Mouse (Mus musculus) forebrain, embryonic 15.5 days (tissue): ENCODE measurements at regions not wholly inside any gene's neighbourhood (a gene's known extent, or its start where the extent isn't known, plus 50 kb on each side); places are given as distances from the start of the nearest gene placed in this dataset.

Experiments used
- ATAC-seq: fragments of 200-750 bp; cut with Nextera tagmentation; replicated peaks from 2 replicates; pipeline ENCODE4 v1.8.0; 2017; ENCODE audit warnings: mild to moderate bottlenecking, moderate TSS enrichment, moderate library complexity
- H3K27ac ChIP-seq: fragments of 300-500 bp; sonication (generic); replicated peaks from 2 replicates; pipeline ENCODE4 v1.5.1; 2015; ENCODE audit warnings: mild to moderate bottlenecking, inconsistent platforms
- H3K27me3 ChIP-seq: fragments of 300-500 bp; sonication (generic); 2 replicates; pipeline ENCODE4 v1.6.1; 2015; ENCODE audit warnings: inconsistent platforms
- H3K36me3 ChIP-seq: fragments of 300-500 bp; sonication (generic); 2 replicates; pipeline ENCODE4 v1.6.1; 2015; ENCODE audit warnings: mild to moderate bottlenecking, inconsistent platforms
- H3K4me1 ChIP-seq: fragments of 300-500 bp; sonication (generic); 2 replicates; pipeline ENCODE4 v1.6.1; 2015; ENCODE audit warnings: inconsistent platforms
- H3K4me2 ChIP-seq: fragments of 300-500 bp; sonication (generic); replicated peaks from 2 replicates; pipeline ENCODE4 v1.6.1; 2015; ENCODE audit warnings: mild to moderate bottlenecking, inconsistent platforms
- H3K4me3 ChIP-seq: fragments of 300-500 bp; sonication (generic); 2 replicates; pipeline ENCODE4 v1.5.1; 2015; ENCODE audit warnings: mild to moderate bottlenecking, inconsistent platforms
- H3K9ac ChIP-seq: fragments of 300-500 bp; sonication (generic); replicated peaks from 2 replicates; pipeline ENCODE4 v1.6.1; 2015; ENCODE audit warnings: mild to moderate bottlenecking, inconsistent platforms
- H3K9me3 ChIP-seq: fragments of 300-500 bp; sonication (generic); 2 replicates; pipeline ENCODE4 v1.6.1; 2016; ENCODE audit warnings: inconsistent platforms
- whole genome bisulfite sequencing: fragments of 180-500 bp; shearing (Covaris S2); methylation state at CpG from one replicate; pipeline ENCODE4 v1.1.7; 2015; ENCODE audit warnings: mixed read lengths; 5-methylcytosine and 5-hydroxymethylcytosine counted together

DNA sequence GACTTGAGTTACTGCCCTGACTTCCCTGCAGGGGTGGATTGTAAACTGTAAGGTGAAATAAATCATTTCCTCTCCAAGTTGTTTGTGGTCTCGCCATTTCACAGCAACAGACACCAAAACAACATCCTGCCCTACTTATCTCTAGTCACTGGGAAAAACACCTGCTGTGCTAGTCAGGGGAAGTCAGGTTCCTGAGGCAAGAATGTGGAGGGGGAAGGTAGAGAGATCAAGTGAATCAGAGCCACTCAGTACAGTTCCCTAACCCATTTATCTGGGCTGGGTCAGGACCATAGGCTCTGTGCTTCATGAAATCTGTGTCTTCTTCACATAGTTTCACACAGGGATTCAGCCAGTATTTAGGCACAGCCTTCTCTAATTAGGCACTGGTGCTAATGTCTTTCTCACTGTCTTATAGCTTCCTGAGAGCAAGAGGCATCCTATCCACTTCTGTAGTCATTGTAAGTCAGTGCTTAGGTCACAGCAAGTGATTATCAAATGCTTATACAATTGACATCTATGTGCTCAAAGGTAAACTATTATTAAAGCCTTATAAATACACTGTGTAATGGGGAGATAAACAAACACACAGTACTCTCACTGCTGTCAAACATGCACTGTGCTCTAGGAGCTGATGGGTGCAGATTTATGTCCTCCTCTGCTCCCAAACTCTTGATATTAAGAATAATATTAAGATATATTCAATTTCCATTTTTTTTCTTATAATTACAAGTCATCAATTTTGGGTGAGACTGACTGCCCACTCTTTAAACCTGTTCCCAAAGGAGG, 487.4 kb upstream of the Marcks start:
- Histone ChIP-seq H3K4me1 (no peaks in the 10 kb centered on the region), H3K4me2 (no peak overlapping the region), H3K9ac (no peak overlapping the region), H3K36me3 (no peaks in the 10 kb centered on the region), H3K4me3 (no peak overlapping the region), H3K27ac (no peak overlapping the region), H3K9me3 (no peaks in the 10 kb centered on the region), H3K27me3 (no peaks in the 10 kb centered on the region)
- ATAC-seq, result no peak
- WGBS, result 63% methylated on average over 1 of the region's 1 CpGs

GRCm38 (mm10) chr10:37623041-37623440, 484.3 kb upstream of the Marcks start:
- no peaks in the 10 kb centered on the region for H3K9me3 ChIP-seq
- no peak overlapping the region for H3K4me3 ChIP-seq
- no peak overlapping the region for H3K4me2 ChIP-seq
- H3K4me1 ChIP-seq, result no peaks in the 10 kb centered on the region
- H3K36me3 ChIP-seq, result no peaks in the 10 kb centered on the region
- no peaks in the 10 kb centered on the region for H3K27me3 ChIP-seq
- ATAC-seq, result no peak
- H3K27ac ChIP-seq, result no peak overlapping the region
- H3K9ac ChIP-seq, result no peak overlapping the region

- Histone ChIP-seq H3K27ac (no peak overlapping the region), H3K4me3 (no peak overlapping the region), H3K9ac (no peak overlapping the region), H3K9me3 (no peaks in the 10 kb centered on the region), H3K4me2 (no peak overlapping the region), H3K36me3 (no peaks in the 10 kb centered on the region), H3K27me3 (no peaks in the 10 kb centered on the region), H3K4me1 (peaks cover 3% of the 10 kb centered on the region; the same call in 1 of the 2 replicates)
- no peak for ATAC-seq
- WGBS, result 93% methylated on average over 1 of the region's 1 CpGs
Observed at GRCm38 (mm10) chr10:37618606-37619005, 479.9 kb upstream of the Marcks start.

- no peaks in the 10 kb centered on the region for H3K27me3 ChIP-seq
- ATAC-seq, result 0 out of 2 replicates have a peak, but pooled peaks have one; percentile 32
- no peaks in the 10 kb centered on the region for H3K9me3 ChIP-seq
- H3K9ac ChIP-seq, result no peak overlapping the region
- no peak overlapping the region for H3K27ac ChIP-seq
- WGBS, result 42% methylated on average over 7 of the region's 7 CpGs
- H3K4me3 ChIP-seq, result no peak overlapping the region
- H3K4me2 ChIP-seq, result no peak overlapping the region
- H3K36me3 ChIP-seq, result no peaks in the 10 kb centered on the region
- peaks cover 3% of the 10 kb centered on the region; the same call in 1 of the 2 replicates for H3K4me1 ChIP-seq
Observed at GRCm38 (mm10) chr10:37617708-37618300, 479.1 kb upstream of the Marcks start.

DNA sequence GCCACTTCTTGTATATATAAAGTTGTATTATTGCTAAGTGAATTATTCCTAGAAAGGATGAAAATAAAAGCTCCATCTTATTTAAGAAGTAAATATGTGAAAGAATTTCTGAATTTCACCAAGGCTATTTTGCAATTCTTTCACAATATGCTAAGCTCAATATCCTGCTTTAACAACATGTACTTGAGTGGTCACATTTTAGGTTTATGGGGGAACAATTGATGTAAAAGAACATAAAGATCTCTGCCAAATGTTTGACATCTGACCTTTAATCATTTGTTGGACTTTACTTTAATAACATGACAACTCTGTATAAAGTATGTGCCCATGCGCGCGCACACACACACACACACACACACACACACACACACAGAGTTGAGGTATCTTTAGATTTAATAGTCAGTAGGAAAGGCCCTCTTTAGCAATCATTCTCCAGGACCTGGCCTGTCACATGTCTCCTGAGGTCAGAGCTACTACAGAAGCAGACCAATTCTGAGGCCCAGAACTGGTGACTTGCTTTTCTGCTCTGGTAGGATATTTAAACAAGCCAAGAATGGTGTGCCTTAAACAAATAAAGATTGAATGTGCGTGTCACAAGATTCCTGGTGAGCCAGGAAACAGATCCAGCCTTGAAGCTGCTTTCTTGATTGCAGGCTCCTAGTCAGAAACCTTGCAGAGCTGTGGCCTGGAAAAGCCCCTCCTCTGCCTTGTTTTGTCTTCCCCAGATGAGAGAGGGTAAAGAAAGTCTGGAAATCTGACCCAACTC, 477.4 kb upstream of the Marcks start:
- Histone ChIP-seq H3K4me3 (no peak overlapping the region), H3K9ac (no peak overlapping the region), H3K27me3 (no peaks in the 10 kb centered on the region), H3K4me2 (no peak overlapping the region), H3K36me3 (no peaks in the 10 kb centered on the region), H3K27ac (no peak overlapping the region), H3K9me3 (no peaks in the 10 kb centered on the region), H3K4me1 (peaks cover 3% of the 10 kb centered on the region; the same call in 1 of the 2 replicates)
- 70% methylated on average over 4 of the region's 4 CpGs for WGBS
- no peak for ATAC-seq

- no peaks in the 10 kb centered on the region for H3K9me3 ChIP-seq
- H3K36me3 ChIP-seq, result no peaks in the 10 kb centered on the region
- H3K9ac ChIP-seq, result no peak overlapping the region
- H3K27me3 ChIP-seq, result no peaks in the 10 kb centered on the region
- no peak overlapping the region for H3K4me2 ChIP-seq
- H3K4me1 ChIP-seq, result peaks cover 3% of the 10 kb centered on the region; the same call in 1 of the 2 replicates
- no peak overlapping the region for H3K4me3 ChIP-seq
- WGBS, result 73% methylated on average over 1 of the region's 1 CpGs
- ATAC-seq, result no peak
- H3K27ac ChIP-seq, result no peak overlapping the region
Observed at GRCm38 (mm10) chr10:37613936-37614335, 475.2 kb upstream of the Marcks start.

DNA sequence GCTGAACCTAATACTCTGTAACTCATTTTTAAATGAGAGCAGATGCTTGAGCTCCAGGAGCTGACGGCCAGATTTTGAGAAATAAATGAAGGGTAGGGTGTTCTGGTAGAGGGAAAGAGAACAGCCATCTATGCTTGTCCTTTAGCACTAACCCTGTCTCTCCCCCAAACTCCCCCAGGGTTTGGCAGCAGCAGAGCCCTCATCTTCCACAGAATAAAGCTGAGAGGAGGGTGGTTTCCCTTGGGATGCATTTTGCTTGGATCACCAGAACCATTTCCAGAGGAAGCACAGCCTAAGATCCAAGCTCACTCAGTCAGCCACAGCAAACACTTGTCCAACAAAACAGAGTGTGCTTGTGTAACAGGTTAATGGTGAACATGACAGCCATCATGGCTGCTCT, 464.8 kb upstream of the Marcks start:
- Histone ChIP-seq H3K4me1 (no peaks in the 10 kb centered on the region), H3K27me3 (no peaks in the 10 kb centered on the region), H3K9ac (no peak overlapping the region), H3K27ac (no peak overlapping the region), H3K36me3 (no peaks in the 10 kb centered on the region), H3K4me3 (no peak overlapping the region), H3K4me2 (no peak overlapping the region), H3K9me3 (no peaks in the 10 kb centered on the region)
- 36% methylated on average over 1 of the region's 1 CpGs for WGBS
- ATAC-seq, result no peak

- Histone ChIP-seq H3K9ac (no peak overlapping the region), H3K27me3 (no peaks in the 10 kb centered on the region), H3K27ac (no peak overlapping the region), H3K4me3 (no peak overlapping the region), H3K4me1 (no peaks in the 10 kb centered on the region), H3K9me3 (no peaks in the 10 kb centered on the region), H3K4me2 (no peak overlapping the region), H3K36me3 (no peaks in the 10 kb centered on the region)
- 83% methylated on average over 2 of the region's 2 CpGs for WGBS
- no peak for ATAC-seq
Observed at GRCm38 (mm10) chr10:37602936-37603335, 464.2 kb upstream of the Marcks start.

DNA sequence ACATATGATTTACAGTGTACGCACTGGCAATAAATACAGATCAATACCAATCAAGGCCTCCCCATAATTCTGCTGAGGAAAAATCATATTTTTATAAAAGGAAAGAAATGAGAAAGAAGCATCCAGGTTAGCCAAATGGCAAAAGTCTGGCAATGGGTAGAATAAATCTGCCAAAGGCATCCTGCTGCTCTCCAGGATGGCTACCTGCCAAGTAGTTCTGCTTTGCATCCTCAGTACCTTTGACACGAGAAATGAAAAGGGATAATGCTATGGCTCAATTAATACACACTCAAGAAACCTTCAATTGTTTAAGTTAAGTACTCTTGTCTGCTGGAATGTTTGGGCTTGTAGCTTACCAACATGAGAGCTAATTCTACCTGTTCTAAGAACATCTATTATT, 451.2 kb upstream of the Marcks start:
- no peak for ATAC-seq
- 54% methylated on average over 2 of the region's 2 CpGs for whole genome bisulfite sequencing
- Histone ChIP-seq H3K4me2 (no peak overlapping the region), H3K9me3 (no peaks in the 10 kb centered on the region), H3K4me3 (no peak overlapping the region), H3K36me3 (no peaks in the 10 kb centered on the region), H3K9ac (no peak overlapping the region), H3K27ac (no peak overlapping the region), H3K4me1 (0 out of 2 replicates have a peak, but pooled peaks cover 2% of the 10 kb centered on the region), H3K27me3 (no peaks in the 10 kb centered on the region)

- Histone ChIP-seq H3K9ac (no peak overlapping the region), H3K27ac (no peak overlapping the region), H3K4me3 (no peak overlapping the region), H3K36me3 (no peaks in the 10 kb centered on the region), H3K4me1 (0 out of 2 replicates have a peak, but pooled peaks cover 2% of the 10 kb centered on the region), H3K27me3 (no peaks in the 10 kb centered on the region), H3K4me2 (no peak overlapping the region), H3K9me3 (no peaks in the 10 kb centered on the region)
- 92% methylated on average over 1 of the region's 1 CpGs for WGBS
- ATAC-seq, result no peak
Observed at GRCm38 (mm10) chr10:37589009-37589408, 450.3 kb upstream of the Marcks start.

DNA sequence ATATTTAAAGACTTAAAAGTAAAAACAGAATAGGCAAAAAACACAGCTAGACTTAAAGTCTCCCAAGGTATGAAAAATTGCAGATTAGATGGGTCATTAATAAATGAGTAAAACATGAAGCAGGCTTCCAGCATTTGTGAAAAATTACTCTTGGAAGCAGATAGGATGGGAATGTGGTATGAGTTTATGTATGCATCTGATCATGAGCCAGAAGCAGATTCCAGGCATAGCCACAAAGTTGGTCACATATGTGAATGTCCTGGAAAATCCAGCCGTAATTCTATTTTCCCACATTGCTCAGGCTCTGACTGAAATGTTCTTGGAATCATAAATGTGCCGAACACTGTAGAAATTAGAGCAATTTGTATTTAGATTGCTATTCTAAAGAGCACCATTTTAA, 432.5 kb upstream of the Marcks start:
- no peak overlapping the region for H3K27ac ChIP-seq
- no peaks in the 10 kb centered on the region for H3K9me3 ChIP-seq
- ATAC-seq, result no peak
- no peaks in the 10 kb centered on the region for H3K4me1 ChIP-seq
- H3K4me2 ChIP-seq, result no peak overlapping the region
- no peaks in the 10 kb centered on the region for H3K27me3 ChIP-seq
- no peak overlapping the region for H3K9ac ChIP-seq
- H3K36me3 ChIP-seq, result no peaks in the 10 kb centered on the region
- H3K4me3 ChIP-seq, result no peak overlapping the region
- 81% methylated on average over 2 of the region's 2 CpGs for WGBS

DNA sequence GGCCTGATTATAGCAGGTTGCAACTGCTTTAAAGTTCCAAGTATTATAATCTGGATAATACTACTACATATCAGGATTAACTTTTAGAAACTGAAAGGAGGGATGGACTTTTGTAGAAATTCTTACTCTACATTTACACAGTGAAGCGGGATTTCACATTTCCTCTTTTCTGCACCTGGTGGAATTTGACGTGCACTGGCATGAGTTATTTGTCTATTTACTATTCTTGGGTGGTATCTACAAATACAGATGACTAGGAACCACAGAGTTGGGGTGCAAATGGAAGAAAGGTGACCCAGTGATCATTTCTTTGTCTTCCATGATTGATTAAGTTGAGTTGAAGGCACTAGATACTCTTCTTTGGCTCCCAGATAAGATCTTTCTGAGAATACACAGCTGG, 423.0 kb upstream of the Marcks start:
- Histone ChIP-seq H3K4me1 (no peaks in the 10 kb centered on the region), H3K27ac (no peak overlapping the region), H3K9me3 (no peaks in the 10 kb centered on the region), H3K4me2 (no peak overlapping the region), H3K9ac (no peak overlapping the region), H3K36me3 (no peaks in the 10 kb centered on the region), H3K27me3 (no peaks in the 10 kb centered on the region), H3K4me3 (no peak overlapping the region)
- 91% methylated on average over 2 of the region's 2 CpGs for WGBS
- no peak for ATAC-seq
